Comparison of ENCODE assay signal across 9 mouse cellular contexts in the genomic region with DNA sequence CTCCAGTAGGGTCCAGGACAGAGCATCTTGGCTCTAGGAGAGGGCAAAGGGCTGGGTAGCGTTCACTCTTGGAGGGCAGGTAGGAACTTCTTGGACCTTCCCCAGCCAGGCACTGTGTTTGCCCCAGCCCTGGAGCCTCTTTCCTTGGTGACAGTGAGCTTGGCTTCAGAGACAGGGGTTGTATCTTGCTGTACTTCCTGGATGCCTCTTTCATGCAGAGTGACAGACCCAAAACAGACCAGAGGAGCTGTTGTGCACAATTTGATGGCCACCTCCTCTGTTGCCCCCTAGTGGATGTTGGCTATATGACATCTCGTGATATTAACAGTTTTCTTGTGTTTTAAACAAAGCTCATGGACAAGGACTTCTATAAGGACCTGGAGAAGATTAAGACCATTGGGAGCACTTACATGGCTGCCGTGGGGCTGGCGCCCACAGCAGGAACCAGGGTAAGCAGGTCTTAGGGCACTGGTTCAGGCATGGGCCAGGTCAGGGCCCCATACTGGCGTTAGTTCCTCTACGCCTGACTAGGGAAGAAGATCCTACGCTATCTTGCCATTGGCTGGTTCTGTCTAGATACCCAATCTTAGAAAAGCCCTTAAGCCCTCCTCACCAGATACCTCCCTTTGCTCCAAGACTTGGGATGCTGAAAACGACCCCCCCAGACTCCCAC. TPM values are rescaled to one million over a fixed set of nuclear protein-coding genes. Genes with fewer than 3 reads are reported as not detected.
DNase-seq lines count a peak whose midpoint lies in the region; ATAC-seq and TF ChIP-seq lines count a peak whose summit lies in the region.
"Had no signal": no experiment of that assay in that cellular context is flagged by ENCODE, and none has a peak within 500 bp of the region (broad histone marks: within the 10 kb centered on the region; RNA-seq: fewer than 3 reads in every experiment).

No protein-coding gene starts in this region.

- TF ChIP-seq EP300 in liver, embryonic 14.5 days (IDR thresholded peaks at IDR 0.05; ENCODE audit: low read depth), result no peak

- peaks cover 17% of the 10 kb centered on the region for H3K4me1 ChIP-seq in hindbrain, embryonic 15.5 days (replicated peaks)
- peaks cover 0 to 22% of the 10 kb centered on the region in 2 experiments; a peak in 3 of 4 replicates for H3K4me1 ChIP-seq in liver, embryonic 14.5 days (replicated peaks; ENCODE audit: control insufficient read depth in 2 of 2, insufficient read depth in 2 of 2, low read length in 1 of 2)

- H3K9ac ChIP-seq in hindbrain, embryonic 15.5 days, result no peak overlapping the region
- no peak overlapping the region for H3K9ac ChIP-seq in liver, embryonic 14.5 days (replicated peaks)
- H3K9ac ChIP-seq: heart, embryonic 15.5 days had no signal

- H3K4me2 ChIP-seq in hindbrain, embryonic 15.5 days, result no peak overlapping the region
- H3K4me2 ChIP-seq in liver, embryonic 14.5 days (ENCODE audit: low read depth), result no peak overlapping the region
- H3K4me2 ChIP-seq: heart, embryonic 15.5 days had no signal

- peak; percentile 51 for DNase-seq in adrenal gland, postnatal 10 days
- DNase-seq in adrenal gland, postnatal 25 days, result no peak
- DNase-seq in urinary bladder, postnatal 25 days (ENCODE audit: low spot score), result peak; percentile 12
- no peak for DNase-seq in urinary bladder, postnatal 14 days (ENCODE audit: low spot score)
- no peak for DNase-seq in liver, embryonic 14.5 days (ENCODE audit: low read depth in 3 of 3, low spot score in 3 of 3)
- DNase-seq in retina, postnatal 1 day, result peak; percentile 69
- no peak for DNase-seq in right cerebral cortex, postnatal 25 days

- peaks cover 9% of the 10 kb centered on the region; the same call in 1 of the 2 replicates for H3K36me3 ChIP-seq in hindbrain, embryonic 15.5 days
- H3K36me3 ChIP-seq in liver, embryonic 14.5 days (replicated peaks; ENCODE audit: control insufficient read depth, insufficient read depth, low read depth), result no peaks in the 10 kb centered on the region
- H3K36me3 ChIP-seq: heart, embryonic 15.5 days had no signal

- no peaks in the 10 kb centered on the region for H3K27me3 ChIP-seq in hindbrain, embryonic 15.5 days
- H3K27me3 ChIP-seq in liver, embryonic 14.5 days (ENCODE audit: control insufficient read depth, insufficient read depth, low read length), result no peaks in the 10 kb centered on the region
- H3K27me3 ChIP-seq: heart, embryonic 15.5 days had no signal

- no peak overlapping the region for H3K4me3 ChIP-seq in hindbrain, embryonic 15.5 days
- no peak overlapping the region for H3K4me3 ChIP-seq in liver, embryonic 14.5 days (ENCODE audit: insufficient read depth in 1 of 2, low read depth in 2 of 2, low read length in 2 of 2)
- H3K4me3 ChIP-seq: heart, embryonic 15.5 days had no signal

- 83% methylated on average over 8 of the region's 8 CpGs for WGBS in hindbrain, embryonic 15.5 days
- WGBS in liver, embryonic 14.5 days (ENCODE audit: insufficient replicate concordance), result 55% methylated on average over 8 of the region's 8 CpGs

- TF ChIP-seq CTCF in liver, embryonic 14.5 days (IDR thresholded peaks at IDR 0.05; ENCODE audit: low read depth), result peak; percentile 79

- peak overlapping the region; percentile 66 for H3K27ac ChIP-seq in hindbrain, embryonic 15.5 days (replicated peaks)
- H3K27ac ChIP-seq in liver, embryonic 14.5 days, result no peak overlapping the region
- H3K27ac ChIP-seq: heart, embryonic 15.5 days had no signal

- no peaks in the 10 kb centered on the region for H3K9me3 ChIP-seq in hindbrain, embryonic 15.5 days
- H3K9me3 ChIP-seq in liver, embryonic 14.5 days (ENCODE audit: control insufficient read depth, low read length), result no peaks in the 10 kb centered on the region
- H3K9me3 ChIP-seq: heart, embryonic 15.5 days had no signal

- 0 out of 2 replicates have a peak, but pooled peaks have one; percentile 25 for ATAC-seq in hindbrain, embryonic 15.5 days (ENCODE audit: low FRiP score, low read depth)
- ATAC-seq in liver, embryonic 14.5 days (ENCODE audit: insufficient read depth), result 0 out of 2 replicates have a peak, but pooled peaks have one; percentile 31

RNA-seq across cellular contexts. Expression of a gene that starts 26.7 kb away (rescaled TPM):
- total RNA-seq in adrenal gland, postnatal 10 days (2021), result not detected
- total RNA-seq in adrenal gland, postnatal 25 days (2021), result not detected in 2 replicates
- 0.16 TPM in 1 of 2 replicates, not detected in the other for polyA plus RNA-seq in hindbrain, embryonic 15.5 days (2015; fragmentation: Nextera tagmentation; extraction: Ambion mirVana)
- polyA plus RNA-seq in liver, embryonic 14.5 days (2012; rRNA removed), result not detected in 2 replicates
- polyA plus RNA-seq in liver, embryonic 14.5 days (2014; fragmentation: Nextera tagmentation; extraction: Ambion mirVana), result not detected in 2 replicates
- polyA plus RNA-seq: heart, embryonic 15.5 days had no signal

RNA-seq across cellular contexts. Expression of a gene that starts 35.9 kb away (rescaled TPM):
- total RNA-seq in adrenal gland, postnatal 10 days (2021), result 100 to 1,000 TPM; 133 to 360 TPM
- total RNA-seq in adrenal gland, postnatal 25 days (2021), result 1.00 TPM in 1 of 2 replicates, not detected in the other
- polyA plus RNA-seq in hindbrain, embryonic 15.5 days (2015; fragmentation: Nextera tagmentation; extraction: Ambion mirVana), result 0.13 and 0.20 TPM in 2 replicates
- 48.0 and 51.7 TPM in 2 replicates for polyA plus RNA-seq in liver, embryonic 14.5 days (2012; rRNA removed)
- polyA plus RNA-seq in liver, embryonic 14.5 days (2014; fragmentation: Nextera tagmentation; extraction: Ambion mirVana), result 56.3 and 62.0 TPM in 2 replicates

RNA-seq across cellular contexts. Expression of a gene that starts 52.1 kb away (rescaled TPM):
- total RNA-seq in adrenal gland, postnatal 10 days (2021), result 10 to 100 TPM; 51.9 to 77.2 TPM
- 40.3 and 43.5 TPM in 2 replicates for total RNA-seq in adrenal gland, postnatal 25 days (2021)
- 18.4 and 19.9 TPM in 2 replicates for polyA plus RNA-seq in hindbrain, embryonic 15.5 days (2015; fragmentation: Nextera tagmentation; extraction: Ambion mirVana)
- 13.7 and 21.4 TPM in 2 replicates for polyA plus RNA-seq in liver, embryonic 14.5 days (2012; rRNA removed)
- 19.0 and 21.5 TPM in 2 replicates for polyA plus RNA-seq in liver, embryonic 14.5 days (2014; fragmentation: Nextera tagmentation; extraction: Ambion mirVana)

Comparison
In these comparisons a context has a peak if more than half of its experiments do, and no peak if none do; other contexts are left out.
1. DNase-seq: peak in adrenal gland, postnatal 10 days (single experiment), urinary bladder, postnatal 25 days (single experiment) and retina, postnatal 1 day (single experiment); none in adrenal gland, postnatal 25 days (single experiment), urinary bladder, postnatal 14 days (single experiment), liver, embryonic 14.5 days (0 of 3) and right cerebral cortex, postnatal 25 days (single experiment).
2. RNA of a gene that starts 35.9 kb away (total RNA-seq): 133 to 360 TPM in adrenal gland, postnatal 10 days; 1.00 TPM in adrenal gland, postnatal 25 days; every median in the first group is over 10 times any median in the second.